Comparison of ENCODE assay signal across 27 mouse cellular contexts in the genomic region with DNA sequence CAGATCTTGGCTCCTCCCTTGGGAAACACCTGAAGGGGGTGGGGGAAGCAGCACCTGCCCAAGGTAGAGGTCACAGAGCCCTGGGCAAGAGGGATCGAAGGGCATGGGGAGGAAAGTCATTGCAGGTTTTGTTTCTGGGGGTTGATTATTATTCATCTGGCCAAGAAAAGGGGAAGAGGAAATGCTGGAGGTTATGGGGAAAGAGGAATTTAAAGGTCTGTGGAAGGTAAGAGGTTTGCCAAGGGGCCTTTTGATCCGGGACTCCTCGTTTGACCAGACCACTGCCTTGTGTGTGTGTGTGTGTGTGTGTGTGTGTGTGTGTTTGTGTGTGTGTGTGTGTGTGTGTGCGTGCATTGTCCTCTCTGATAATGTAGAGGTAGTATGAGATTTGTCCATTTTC. TPM values are rescaled to one million over a fixed set of nuclear protein-coding genes. Genes with fewer than 3 reads are reported as not detected.
DNase-seq lines count a peak whose midpoint lies in the region; ATAC-seq and TF ChIP-seq lines count a peak whose summit lies in the region.
"Had no signal": no experiment of that assay in that cellular context is flagged by ENCODE, and none has a peak within 500 bp of the region (broad histone marks: within the 10 kb centered on the region; RNA-seq: fewer than 3 reads in every experiment).

No protein-coding gene starts in this region.

- H3K36me3 ChIP-seq in forebrain, embryonic 11.5 days (ENCODE audit: control insufficient read depth, insufficient read depth, low read length): no peaks in the 10 kb centered on the region; the same call in 1 of the 2 replicates
- H3K36me3 ChIP-seq in forebrain, embryonic 14.5 days (ENCODE audit: control insufficient read depth, insufficient read depth, low read length): peaks cover 38% of the 10 kb centered on the region
- peaks cover 20% of the 10 kb centered on the region for H3K36me3 ChIP-seq in hindbrain, embryonic 12.5 days
- peaks cover 18% of the 10 kb centered on the region for H3K36me3 ChIP-seq in hindbrain, embryonic 13.5 days
- no peaks in the 10 kb centered on the region; the same call in 1 of the 2 replicates for H3K36me3 ChIP-seq in forebrain, embryonic 16.5 days (ENCODE audit: control insufficient read depth, insufficient read depth)
- H3K36me3 ChIP-seq in small intestine, adult 2 months (ENCODE audit: control insufficient read depth, insufficient read depth, low read length): peaks cover 22% of the 10 kb centered on the region
- H3K36me3 ChIP-seq: hindbrain, embryonic 15.5 days had no signal

- H3K27ac ChIP-seq in forebrain, embryonic 11.5 days (ENCODE audit: low read depth, low read length): 0 out of 2 replicates have a peak overlapping the region, but pooled peaks have one; percentile 18
- H3K27ac ChIP-seq in forebrain, embryonic 14.5 days (ENCODE audit: low read depth, low read length): no peak overlapping the region
- H3K27ac ChIP-seq in hindbrain, embryonic 12.5 days: peak overlapping the region; percentile 71; the same call in 1 of the 2 replicates
- no peak overlapping the region for H3K27ac ChIP-seq in hindbrain, embryonic 13.5 days
- H3K27ac ChIP-seq in forebrain, embryonic 16.5 days (ENCODE audit: low read length): peak overlapping the region; percentile 24; the same call in 1 of the 2 replicates
- H3K27ac ChIP-seq in small intestine, adult 2 months (ENCODE audit: insufficient read depth, low read depth, low read length): peak overlapping the region; percentile 97
- H3K27ac ChIP-seq: heart, embryonic 13.5 days; hindbrain, embryonic 15.5 days; kidney, postnatal 0 days; liver, embryonic 12.5 days; neural tube, embryonic 12.5 days; stomach, embryonic 15.5 days had no signal

- TF ChIP-seq POLR2A in small intestine, adult 2 months (IDR thresholded peaks at IDR 0.05; ENCODE audit: low read depth, low read length): no peak

- WGBS in forebrain, embryonic 11.5 days: 67% methylated on average over 4 of the region's 4 CpGs
- WGBS in forebrain, embryonic 14.5 days: 59% methylated on average over 4 of the region's 4 CpGs
- 70% methylated on average over 4 of the region's 4 CpGs for WGBS in hindbrain, embryonic 12.5 days
- 69% methylated on average over 3 of the region's 4 CpGs for WGBS in hindbrain, embryonic 13.5 days
- 66% methylated on average over 4 of the region's 4 CpGs for WGBS in forebrain, embryonic 16.5 days
- 48% methylated on average over 4 of the region's 4 CpGs for WGBS in small intestine, adult 2 months

- no peak overlapping the region for H3K4me3 ChIP-seq in forebrain, embryonic 11.5 days (ENCODE audit: low read depth, low read length)
- no peak overlapping the region for H3K4me3 ChIP-seq in forebrain, embryonic 14.5 days (ENCODE audit: low read depth, low read length)
- no peak overlapping the region for H3K4me3 ChIP-seq in hindbrain, embryonic 12.5 days
- H3K4me3 ChIP-seq in hindbrain, embryonic 13.5 days: no peak overlapping the region
- H3K4me3 ChIP-seq in forebrain, embryonic 16.5 days (replicated peaks; ENCODE audit: low read length): no peak overlapping the region
- peak overlapping the region; percentile 12; the same call in 1 of the 2 replicates for H3K4me3 ChIP-seq in small intestine, adult 2 months (ENCODE audit: low read depth, low read length)
- H3K4me3 ChIP-seq: heart, embryonic 13.5 days; hindbrain, embryonic 15.5 days; liver, embryonic 12.5 days; myocyte; neural tube, embryonic 12.5 days; stomach, embryonic 15.5 days had no signal

- no peak overlapping the region for H3K9ac ChIP-seq in forebrain, embryonic 11.5 days (ENCODE audit: low read length)
- no peak overlapping the region for H3K9ac ChIP-seq in forebrain, embryonic 14.5 days (ENCODE audit: low read length)
- no peak overlapping the region for H3K9ac ChIP-seq in hindbrain, embryonic 12.5 days
- no peak overlapping the region for H3K9ac ChIP-seq in hindbrain, embryonic 13.5 days
- H3K9ac ChIP-seq in forebrain, embryonic 16.5 days (replicated peaks; ENCODE audit: low read depth, low read length): no peak overlapping the region
- H3K9ac ChIP-seq: heart, embryonic 13.5 days; hindbrain, embryonic 15.5 days; liver, embryonic 12.5 days; liver, postnatal 0 days; neural tube, embryonic 12.5 days; stomach, embryonic 15.5 days had no signal

- H3K27me3 ChIP-seq in forebrain, embryonic 11.5 days (ENCODE audit: control insufficient read depth, insufficient read depth, low read length): peaks cover 7% of the 10 kb centered on the region; the same call in 1 of the 2 replicates
- no peaks in the 10 kb centered on the region for H3K27me3 ChIP-seq in forebrain, embryonic 14.5 days (replicated peaks; ENCODE audit: control insufficient read depth, insufficient read depth, low read length)
- H3K27me3 ChIP-seq in hindbrain, embryonic 12.5 days: peaks cover 36% of the 10 kb centered on the region; the same call in 1 of the 2 replicates
- H3K27me3 ChIP-seq in hindbrain, embryonic 13.5 days: peaks cover 15% of the 10 kb centered on the region; the same call in 1 of the 2 replicates
- H3K27me3 ChIP-seq in forebrain, embryonic 16.5 days (replicated peaks; ENCODE audit: control insufficient read depth, insufficient read depth, low read length): no peaks in the 10 kb centered on the region
- no peaks in the 10 kb centered on the region for H3K27me3 ChIP-seq in small intestine, adult 2 months (ENCODE audit: control insufficient read depth, insufficient read depth, low read length)
- H3K27me3 ChIP-seq: CH12.LX; neural tube, embryonic 12.5 days had no signal

- H3K4me1 ChIP-seq in forebrain, embryonic 11.5 days (replicated peaks; ENCODE audit: control insufficient read depth, insufficient read depth, low read length): peaks cover 21% of the 10 kb centered on the region
- peaks cover 11% of the 10 kb centered on the region; the same call in 1 of the 2 replicates for H3K4me1 ChIP-seq in forebrain, embryonic 14.5 days (ENCODE audit: control insufficient read depth, insufficient read depth, low read length)
- H3K4me1 ChIP-seq in hindbrain, embryonic 12.5 days: peaks cover 43% of the 10 kb centered on the region
- H3K4me1 ChIP-seq in hindbrain, embryonic 13.5 days (replicated peaks): peaks cover 36% of the 10 kb centered on the region
- peaks cover 55% of the 10 kb centered on the region for H3K4me1 ChIP-seq in forebrain, embryonic 16.5 days (replicated peaks; ENCODE audit: control insufficient read depth, insufficient read depth, low read length)
- peaks cover 35% of the 10 kb centered on the region for H3K4me1 ChIP-seq in small intestine, adult 2 months (ENCODE audit: control insufficient read depth, insufficient read depth, insufficient read length, low read length)
- H3K4me1 ChIP-seq: hindbrain, embryonic 15.5 days had no signal

- no peak for DNase-seq in forebrain, embryonic 11.5 days (ENCODE audit: low spot score)
- no peak for DNase-seq in forebrain, embryonic 14.5 days (ENCODE audit: low spot score)
- DNase-seq: adrenal gland, adult 8-10 months; cerebellum, adult 8-10 months; cerebellum, postnatal 25 days; heart, postnatal 10 days; kidney, adult 18-20 months; kidney, postnatal 4 days; liver, postnatal 0 days; retina, postnatal 1 day; right cerebral cortex, postnatal 14 days; thymus, postnatal 14 days had no signal

- TF ChIP-seq CTCF in small intestine, adult 2 months (IDR thresholded peaks at IDR 0.05; ENCODE audit: extremely low read depth, insufficient read length, insufficient replicate concordance, low read depth, low read length): no peak

- H3K9me3 ChIP-seq in forebrain, embryonic 11.5 days (ENCODE audit: control insufficient read depth, low read length): no peaks in the 10 kb centered on the region
- no peaks in the 10 kb centered on the region for H3K9me3 ChIP-seq in forebrain, embryonic 14.5 days (replicated peaks; ENCODE audit: control insufficient read depth, low read length)
- H3K9me3 ChIP-seq in hindbrain, embryonic 12.5 days (replicated peaks): no peaks in the 10 kb centered on the region
- H3K9me3 ChIP-seq in hindbrain, embryonic 13.5 days: no peaks in the 10 kb centered on the region
- no peaks in the 10 kb centered on the region for H3K9me3 ChIP-seq in forebrain, embryonic 16.5 days (ENCODE audit: control insufficient read depth, low read length)
- H3K9me3 ChIP-seq: heart, embryonic 13.5 days; hindbrain, embryonic 15.5 days; liver, embryonic 12.5 days; neural tube, embryonic 12.5 days; stomach, embryonic 15.5 days had no signal

- ATAC-seq in forebrain, embryonic 11.5 days (replicated peaks; ENCODE audit: low FRiP score): no peak
- no peak for ATAC-seq in forebrain, embryonic 14.5 days
- ATAC-seq in hindbrain, embryonic 12.5 days (ENCODE audit: low FRiP score): no peak
- no peak for ATAC-seq in hindbrain, embryonic 13.5 days (ENCODE audit: low FRiP score)
- ATAC-seq in forebrain, embryonic 16.5 days: no peak
- ATAC-seq in monocyte, adult 5-6 weeks (replicated peaks; ENCODE audit: insufficient number of reproducible peaks, low FRiP score, low TSS enrichment, poor library complexity, severe bottlenecking): no peak
- ATAC-seq: activated CD4-positive, CD25-positive, alpha-beta regulatory T cell, adult 4 months; liver, embryonic 12.5 days; liver, postnatal 0 days; midbrain, embryonic 16.5 days had no signal

- H3K4me2 ChIP-seq in forebrain, embryonic 11.5 days (ENCODE audit: low read depth, low read length, severe bottlenecking): no peak overlapping the region
- no peak overlapping the region for H3K4me2 ChIP-seq in forebrain, embryonic 14.5 days (ENCODE audit: low read length)
- H3K4me2 ChIP-seq in hindbrain, embryonic 12.5 days (replicated peaks): no peak overlapping the region
- no peak overlapping the region for H3K4me2 ChIP-seq in hindbrain, embryonic 13.5 days
- H3K4me2 ChIP-seq in forebrain, embryonic 16.5 days (ENCODE audit: low read length): no peak overlapping the region
- H3K4me2 ChIP-seq: heart, embryonic 13.5 days; hindbrain, embryonic 15.5 days; liver, embryonic 12.5 days; neural tube, embryonic 12.5 days; stomach, embryonic 15.5 days had no signal

RNA-seq across cellular contexts. Expression of a gene that starts 15.5 kb away (rescaled TPM):
- 115 and 116 TPM in 2 replicates for polyA plus RNA-seq in forebrain, embryonic 11.5 days (2014; fragmentation: Nextera tagmentation; extraction: Ambion mirVana)
- polyA plus RNA-seq in forebrain, embryonic 14.5 days (2014; fragmentation: Nextera tagmentation; extraction: Ambion mirVana): 44.4 and 46.5 TPM in 2 replicates
- 72.2 and 78.8 TPM in 2 replicates for polyA plus RNA-seq in hindbrain, embryonic 12.5 days (2016; fragmentation: Nextera tagmentation; extraction: Ambion mirVana)
- 26.6 and 33.0 TPM in 2 replicates for polyA plus RNA-seq in hindbrain, embryonic 13.5 days (2015; fragmentation: Nextera tagmentation; extraction: Ambion mirVana)
- polyA plus RNA-seq in forebrain, embryonic 16.5 days (2015; fragmentation: Nextera tagmentation; extraction: Ambion mirVana): 50.1 and 57.6 TPM in 2 replicates
- polyA plus RNA-seq in small intestine, adult 2 months (2012; rRNA removed): 26.2 and 86.8 TPM in 2 replicates
- total RNA-seq in monocyte, adult 5-6 weeks (2017): 2.5 to 7.7 TPM (median 3.4 TPM) in 3 replicates

Comparison
In these comparisons a context has a peak if more than half of its experiments do, and no peak if none do; other contexts are left out.
1. H3K27ac ChIP-seq: peak in forebrain, embryonic 11.5 days (single experiment), hindbrain, embryonic 12.5 days (single experiment), forebrain, embryonic 16.5 days (single experiment) and small intestine, adult 2 months (single experiment); none in forebrain, embryonic 14.5 days (single experiment) and hindbrain, embryonic 13.5 days (single experiment).